Mouse (Mus musculus) left cerebral cortex, postnatal 4 days (tissue): ENCODE data around the gene Ncor2. TPM values are rescaled to one million over a fixed set of nuclear protein-coding genes. Genes with fewer than 3 reads are reported as not detected.

Source experiments
- DNase-seq: peaks from one replicate; pipeline ENCODE4 v3.0.0-alpha.2; 2022
- intact Hi-C: fragments of 180-260 bp; cut with DNase I; formaldehyde crosslinking; loops from one replicate; pipeline ENCODE4 v1.15.1; 2025
- total RNA-seq, 2 experiments: library from RNA; stranded (reverse); gene quantifications; 2 replicates each; pipeline ENCODE4 v1.2.3; 2021

Gene Ncor2
- total RNA-seq, 2 experiments from 2014 or later, result 110 to 115 TPM

- no peak for DNase-seq
- intact Hi-C loops, result loop anchor here (10.0 kb wide), 1 partner anchor 111 kb away; no protein-coding TSS in a partner anchor
Measured at GRCm38 (mm10) chr5:125153201-125153816, 25.7 kb downstream of the Ncor2 start.

- intact Hi-C loops, result loop anchor here (10.0 kb wide), 1 partner anchor 113 kb away; no protein-coding TSS in a partner anchor
- DNase-seq, result peak; percentile 82
Measured at GRCm38 (mm10) chr5:125151872-125152534, 27.0 kb downstream of the Ncor2 start.

- DNase-seq, result peak; percentile 71
- intact Hi-C loops, result loop anchor here (10.0 kb wide), 1 partner anchor 114 kb away; no protein-coding TSS in a partner anchor
Measured at GRCm38 (mm10) chr5:125150951-125151564, 28.0 kb downstream of the Ncor2 start.

GRCm38 (mm10) chr5:125149142-125149541 lies 29.9 kb downstream of the Ncor2 start:
- peak; percentile 69 for DNase-seq
- intact Hi-C loops, result no loop called here

- intact Hi-C loops, result no loop called here
- peak; percentile 85 for DNase-seq
Measured at GRCm38 (mm10) chr5:125148686-125149085, 30.3 kb downstream of the Ncor2 start.

GRCm38 (mm10) chr5:125148173-125148572 lies 30.8 kb downstream of the Ncor2 start:
- intact Hi-C loops, result no loop called here
- peak; percentile 46 for DNase-seq

GRCm38 (mm10) chr5:125147124-125147523 lies 31.9 kb downstream of the Ncor2 start:
- intact Hi-C loops, result no loop called here
- no peak for DNase-seq

GRCm38 (mm10) chr5:125143114-125143872 lies 35.7 kb downstream of the Ncor2 start:
- intact Hi-C loops, result no loop called here
- DNase-seq, result no peak

- intact Hi-C loops, result no loop called here
- DNase-seq, result no peak
Measured at GRCm38 (mm10) chr5:125141916-125142315, 37.1 kb downstream of the Ncor2 start.

GRCm38 (mm10) chr5:125141525-125141880 lies 37.5 kb downstream of the Ncor2 start:
- intact Hi-C loops, result no loop called here
- DNase-seq, result no peak

GRCm38 (mm10) chr5:125140832-125141524 lies 38.0 kb downstream of the Ncor2 start:
- intact Hi-C loops, result no loop called here
- peak; percentile 100 for DNase-seq

GRCm38 (mm10) chr5:125140151-125140699 lies 38.8 kb downstream of the Ncor2 start:
- peak; percentile 97 for DNase-seq
- intact Hi-C loops, result no loop called here

GRCm38 (mm10) chr5:125139669-125140068 lies 39.4 kb downstream of the Ncor2 start:
- DNase-seq, result no peak
- intact Hi-C loops, result no loop called here

- DNase-seq, result peak; percentile 57
- intact Hi-C loops, result no loop called here
Measured at GRCm38 (mm10) chr5:125138841-125139430, 40.1 kb downstream of the Ncor2 start.

- DNase-seq, result no peak
- intact Hi-C loops, result no loop called here
Measured at GRCm38 (mm10) chr5:125137672-125138285, 41.2 kb downstream of the Ncor2 start.

- intact Hi-C loops, result no loop called here
Measured at GRCm38 (mm10) chr5:125136996-125137671, 41.9 kb downstream of the Ncor2 start.

GRCm38 (mm10) chr5:125136296-125136995 lies 42.6 kb downstream of the Ncor2 start:
- DNase-seq, result peak; percentile 59
- intact Hi-C loops, result no loop called here

More at GRCm38 (mm10) chr5:125136996-125137671, 41.9 kb downstream of the Ncor2 start:
- no peak for DNase-seq

GRCm38 (mm10) chr5:125134795-125135468 lies 44.1 kb downstream of the Ncor2 start:
- intact Hi-C loops, result no loop called here
- peak; percentile 88 for DNase-seq
